Mouse (Mus musculus): Measurements from ENCODE around the gene Zbtb43. TPM values are rescaled to one million over a fixed set of nuclear protein-coding genes. Genes with fewer than 3 reads are reported as not detected.
A peak's percentile ranks its signal among the peaks of the same experiment; 100 is the strongest.

Zbtb43 gene
- polyA plus RNA-seq, 1 experiment from 2014 or later: 20.3 TPM

GRCm38 (mm10) chr2:33402638-33403037, 65.7 kb downstream of the Zbtb43 start:
- Histone ChIP-seq H3K27ac (replicated peaks) (no peak overlapping the region), H3K9me3 (replicated peaks) (no peaks in the 10 kb centered on the region), H3K27me3 (ENCODE audit: low read depth, poor library complexity, severe bottlenecking) (no peaks in the 10 kb centered on the region), H3K36me3 (peaks cover 10% of the 10 kb centered on the region; the same call in 1 of the 2 replicates), H3K4me3 (no peak overlapping the region), H3K4me1 (no peaks in the 10 kb centered on the region)
- no peak for DNase-seq (ENCODE audit: low spot score)
- WGBS: 67% methylated on average over 5 of the region's 5 CpGs

- H3K9me3 ChIP-seq (replicated peaks): no peaks in the 10 kb centered on the region
- H3K4me3 ChIP-seq: no peak overlapping the region
- no peak overlapping the region for H3K27ac ChIP-seq (replicated peaks)
- peaks cover 9% of the 10 kb centered on the region; the same call in 1 of the 2 replicates for H3K36me3 ChIP-seq
- peak; percentile 51 for DNase-seq (ENCODE audit: low spot score)
- no peaks in the 10 kb centered on the region for H3K4me1 ChIP-seq
- no peaks in the 10 kb centered on the region for H3K27me3 ChIP-seq (ENCODE audit: low read depth, poor library complexity, severe bottlenecking)
- WGBS: 39% methylated on average over 7 of the region's 7 CpGs
Observed at GRCm38 (mm10) chr2:33402236-33402635, 66.1 kb downstream of the Zbtb43 start.

GRCm38 (mm10) chr2:33401217-33401616, 67.1 kb downstream of the Zbtb43 start:
- 42% methylated on average over 3 of the region's 3 CpGs for WGBS
- H3K27ac ChIP-seq (replicated peaks): no peak overlapping the region
- no peak for DNase-seq (ENCODE audit: low spot score)
- H3K4me3 ChIP-seq: no peak overlapping the region
- H3K9me3 ChIP-seq (replicated peaks): no peaks in the 10 kb centered on the region
- 0 out of 2 replicates have a peak, but pooled peaks cover 2% of the 10 kb centered on the region for H3K36me3 ChIP-seq
- no peaks in the 10 kb centered on the region for H3K27me3 ChIP-seq (ENCODE audit: low read depth, poor library complexity, severe bottlenecking)
- H3K4me1 ChIP-seq: no peaks in the 10 kb centered on the region

- H3K4me1 ChIP-seq: no peaks in the 10 kb centered on the region
- DNase-seq (ENCODE audit: low spot score): no peak
- no peak overlapping the region for H3K27ac ChIP-seq (replicated peaks)
- no peaks in the 10 kb centered on the region for H3K9me3 ChIP-seq (replicated peaks)
- no peaks in the 10 kb centered on the region for H3K36me3 ChIP-seq
- H3K27me3 ChIP-seq (ENCODE audit: low read depth, poor library complexity, severe bottlenecking): no peaks in the 10 kb centered on the region
- WGBS: 87% methylated on average over 5 of the region's 5 CpGs
- H3K4me3 ChIP-seq: no peak overlapping the region
Observed at GRCm38 (mm10) chr2:33400541-33400940, 67.8 kb downstream of the Zbtb43 start.

Other genes with a start within 250 kb of the Zbtb43 start
- 6.9 and 11.4 TPM in 2 replicates for gene Ralgps1, start 97.1 kb downstream of the Zbtb43 start, polyA plus RNA-seq (2016; fragmentation: Nextera tagmentation; extraction: Ambion mirVana)
- gene Zbtb34, start 37.2 kb downstream of the Zbtb43 start, polyA plus RNA-seq (2016; fragmentation: Nextera tagmentation; extraction: Ambion mirVana): 6.1 and 7.4 TPM in 2 replicates
- 2.7 and 3.1 TPM in 2 replicates for gene Lmx1b, start 172.0 kb upstream of the Zbtb43 start, polyA plus RNA-seq (2016; fragmentation: Nextera tagmentation; extraction: Ambion mirVana)

All from midbrain, embryonic 10.5 days (tissue).